Mouse (Mus musculus): Measurements from ENCODE around the gene Tsen15.
"Not testable (repeated sequence)": the region's sequence is repeated elsewhere in the genome, so short reads cannot be mapped to it uniquely, and the experiment has no call there.

Tsen15 gene

GRCm38 (mm10) chr1:152386188-152386835 is at the start of gene Tsen15:
TSS of gene Tsen15 (minus strand) at chr1:152386688.
- peak; percentile 83 to 86 for DNase-seq

- DNase-seq = no peak
These were observed 47.7 kb upstream of the Tsen15 start for GRCm38 (mm10) chr1:152434166-152434565.

DNA sequence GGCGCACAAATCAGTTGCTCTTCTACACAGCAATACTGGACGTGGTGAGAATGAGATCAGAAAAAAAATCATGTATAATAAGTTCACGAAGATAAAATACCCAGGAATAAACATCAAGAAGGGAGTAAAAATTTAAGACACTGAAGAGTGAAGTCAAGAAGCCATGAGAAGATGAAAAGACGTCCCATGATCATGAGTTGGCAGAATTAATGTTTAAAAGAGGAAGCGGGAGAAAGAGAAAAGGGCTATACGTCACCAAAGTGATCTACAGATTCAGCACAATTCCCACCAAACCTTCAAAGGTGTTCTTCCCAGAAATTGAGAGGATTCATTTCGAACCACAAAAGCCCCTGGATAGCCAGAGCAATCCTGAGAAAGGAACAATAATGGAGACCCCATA is 43.3 kb upstream of the Tsen15 start:
- DNase-seq = no peak

GRCm38 (mm10) chr1:152427912-152428581 is 41.6 kb upstream of the Tsen15 start:
- no peak for DNase-seq

- DNase-seq = no peak
These were observed 36.6 kb upstream of the Tsen15 start for GRCm38 (mm10) chr1:152423052-152423451.

DNA sequence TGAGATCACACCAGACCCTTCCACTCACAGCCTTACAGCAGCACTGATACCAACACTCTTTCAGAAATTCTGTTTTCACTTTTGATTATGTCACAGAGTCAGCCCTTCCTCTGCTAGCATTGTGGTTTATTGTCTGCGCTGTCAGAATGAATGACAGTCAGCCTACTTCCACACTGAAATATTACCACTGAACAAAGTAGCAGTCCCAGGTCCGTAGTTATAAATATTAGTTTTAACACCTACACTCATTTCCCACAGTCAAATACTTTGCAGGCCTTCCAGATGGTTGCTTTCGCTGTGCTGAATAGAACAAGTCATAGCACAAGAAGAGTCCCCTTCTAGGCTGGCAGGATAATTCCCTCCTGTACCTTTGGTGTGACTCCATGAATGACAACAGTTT is 35.8 kb upstream of the Tsen15 start:
- no peak for DNase-seq

- DNase-seq = no peak
These were observed 31.1 kb upstream of the Tsen15 start for GRCm38 (mm10) chr1:152417602-152418001.

DNA sequence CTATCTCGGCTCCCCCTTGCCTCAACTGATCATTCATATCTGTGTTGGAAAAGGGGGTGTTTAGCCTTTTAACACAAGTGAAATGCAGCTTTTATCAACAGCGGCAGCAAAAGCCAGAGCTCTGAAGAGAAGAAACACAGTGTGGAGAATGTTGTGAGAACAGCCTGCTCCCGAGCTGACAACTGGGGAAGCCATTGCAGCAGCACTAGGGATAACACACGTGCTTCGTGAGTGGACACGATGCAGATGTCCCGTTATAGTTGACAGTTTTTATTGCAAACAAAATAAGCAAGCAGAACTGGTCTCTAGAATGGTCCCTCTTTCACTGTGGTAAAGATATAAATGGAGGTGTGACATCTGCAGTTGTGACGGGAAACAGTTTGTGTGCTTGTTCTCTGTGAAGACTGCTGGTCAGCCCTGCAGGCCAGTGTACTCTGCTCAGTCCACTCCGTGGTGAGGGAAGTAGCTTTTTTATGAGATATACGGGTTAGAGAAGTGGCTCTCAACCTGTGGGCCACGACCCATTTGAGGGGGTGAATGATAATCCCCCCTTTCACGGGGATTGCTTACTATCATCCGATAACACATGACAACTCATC is 29.9 kb upstream of the Tsen15 start:
- no peak for DNase-seq

DNA sequence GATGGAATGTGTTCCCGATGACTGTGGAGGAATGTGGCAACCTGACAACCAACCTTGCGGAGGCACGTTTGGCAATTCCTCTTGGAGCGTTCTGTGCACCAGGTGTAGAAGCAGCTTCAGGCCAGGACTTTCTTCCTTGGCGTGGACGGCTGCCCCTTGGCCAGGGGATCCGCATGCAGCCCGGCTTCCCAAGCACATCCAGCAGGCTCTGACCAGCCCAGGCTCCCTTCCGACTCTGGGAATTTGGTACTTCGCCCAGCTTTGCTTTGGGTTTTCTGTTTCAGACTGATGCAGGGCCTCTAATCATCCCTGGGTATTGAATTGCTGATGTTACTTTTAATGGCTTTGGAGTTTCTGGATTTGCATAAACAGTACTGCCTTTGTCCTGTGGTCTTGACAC is 28.0 kb upstream of the Tsen15 start:
- no peak for DNase-seq

- no peak for DNase-seq
These were observed 27.5 kb upstream of the Tsen15 start for GRCm38 (mm10) chr1:152413961-152414360.

DNA sequence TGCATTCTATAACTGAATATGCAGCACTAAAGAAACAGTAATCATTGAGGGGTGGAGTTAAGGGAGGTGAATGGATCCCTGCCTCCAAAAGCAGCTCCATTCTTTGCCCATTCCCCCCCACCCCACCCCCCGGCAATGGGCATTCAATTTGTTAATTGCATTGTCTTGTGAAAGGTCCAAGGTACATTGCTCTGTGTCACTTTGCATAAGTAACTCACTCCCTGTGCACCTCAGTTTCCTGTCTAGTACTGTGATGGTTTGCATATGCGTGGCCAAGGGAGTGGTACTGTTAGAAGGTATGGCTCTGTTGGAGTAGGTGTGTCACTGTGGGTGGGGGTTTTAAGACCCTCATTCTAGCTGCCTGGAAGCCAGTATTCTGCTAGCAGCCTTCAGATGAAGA is 26.6 kb upstream of the Tsen15 start:
- DNase-seq = no peak

- DNase-seq = no peak
These were observed 24.2 kb upstream of the Tsen15 start for GRCm38 (mm10) chr1:152410657-152411056.

- no peak for DNase-seq
These were observed 22.9 kb upstream of the Tsen15 start for GRCm38 (mm10) chr1:152409356-152409755.

- DNase-seq = no peak
These were observed 20.8 kb upstream of the Tsen15 start for GRCm38 (mm10) chr1:152407021-152407946.

DNA sequence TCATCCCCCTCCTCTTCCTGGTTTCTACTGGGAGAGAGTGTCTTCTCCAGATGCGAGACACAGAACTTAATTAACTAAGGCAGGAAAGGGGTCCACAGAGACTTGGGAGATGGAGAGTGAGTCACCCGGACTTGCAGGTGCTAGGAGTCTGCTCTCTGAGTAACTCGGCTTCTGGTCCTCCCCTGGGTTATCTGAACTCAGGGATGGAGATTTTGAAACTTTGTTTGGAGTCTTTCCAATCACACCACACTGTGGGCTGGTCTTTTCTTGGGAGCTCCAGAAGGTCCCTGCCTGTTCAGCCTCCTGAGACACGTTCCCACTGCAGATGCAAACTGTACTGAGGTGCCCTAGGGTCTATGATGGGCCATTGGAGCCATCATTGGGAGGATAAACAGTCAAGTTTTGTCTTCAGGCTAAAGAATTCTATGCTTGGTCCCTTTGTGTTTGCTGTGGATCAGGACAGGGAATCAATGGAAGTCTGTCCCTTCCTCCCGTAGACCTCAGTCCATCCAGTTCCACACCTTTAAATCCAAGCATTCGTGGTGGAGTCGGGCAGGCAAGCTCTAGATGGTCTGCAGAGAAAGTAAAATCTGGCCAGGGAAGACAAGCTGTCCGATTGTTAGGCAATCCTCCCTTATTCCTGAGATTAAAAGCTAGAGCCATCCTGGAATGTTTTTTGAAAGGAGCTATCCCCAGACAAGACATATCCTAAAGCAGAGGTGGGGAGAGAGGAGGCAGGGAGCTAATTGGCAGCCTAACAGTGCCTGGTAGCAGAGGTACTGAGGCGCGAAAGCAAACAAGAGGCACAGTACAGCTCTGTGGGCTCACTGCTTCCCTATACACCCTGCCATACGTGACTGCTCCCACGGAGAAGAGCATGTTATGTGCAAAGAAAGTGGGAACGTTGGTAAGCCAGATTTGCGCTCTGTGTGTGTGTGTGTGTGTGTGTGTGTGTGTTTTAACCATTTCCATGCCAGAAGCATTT is 14.4 kb upstream of the Tsen15 start:
- DNase-seq = no peak

DNA sequence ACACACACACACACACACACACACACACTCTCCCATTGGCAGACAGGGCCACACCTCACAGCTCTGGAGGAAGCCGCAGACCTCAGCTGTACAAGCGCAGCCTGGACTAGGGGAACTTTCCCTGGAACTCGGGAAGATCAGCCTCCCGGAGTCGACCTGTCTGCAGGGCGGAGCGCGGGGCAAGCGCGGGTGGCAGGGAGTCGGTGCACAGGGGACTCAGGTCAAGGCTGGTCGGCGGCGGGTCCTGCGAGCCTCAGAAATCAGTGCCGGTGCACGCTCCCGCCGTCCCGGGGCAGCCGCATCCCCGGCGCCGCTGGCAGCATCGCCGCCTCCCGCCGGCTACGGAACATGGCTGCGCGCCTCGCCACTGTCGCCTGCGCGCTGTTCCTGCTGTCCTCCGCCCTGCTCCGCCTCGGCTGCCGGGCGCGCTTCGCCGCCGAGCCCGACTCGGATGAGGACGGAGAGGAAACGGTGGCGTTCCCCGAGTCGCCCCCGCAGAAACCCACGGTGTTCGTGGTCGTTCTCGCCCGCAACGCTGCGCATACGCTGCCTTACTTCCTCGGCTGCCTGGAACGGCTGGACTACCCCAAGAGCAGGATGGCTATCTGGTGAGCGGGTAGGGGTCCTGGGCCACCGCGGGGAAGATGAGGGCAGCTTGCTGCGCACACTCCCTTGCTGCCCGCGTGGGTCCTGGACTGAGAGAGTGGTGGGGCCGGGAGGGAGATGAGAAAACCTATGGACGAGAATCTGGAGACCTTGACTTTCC is 13.5 kb upstream of the Tsen15 start, which contains the start of gene Colgalt2:
Gene Colgalt2 (plus strand): TSS at position 41 of the 766 bp plus-strand sequence.
- peak; percentile 28 to 36 for DNase-seq

DNA sequence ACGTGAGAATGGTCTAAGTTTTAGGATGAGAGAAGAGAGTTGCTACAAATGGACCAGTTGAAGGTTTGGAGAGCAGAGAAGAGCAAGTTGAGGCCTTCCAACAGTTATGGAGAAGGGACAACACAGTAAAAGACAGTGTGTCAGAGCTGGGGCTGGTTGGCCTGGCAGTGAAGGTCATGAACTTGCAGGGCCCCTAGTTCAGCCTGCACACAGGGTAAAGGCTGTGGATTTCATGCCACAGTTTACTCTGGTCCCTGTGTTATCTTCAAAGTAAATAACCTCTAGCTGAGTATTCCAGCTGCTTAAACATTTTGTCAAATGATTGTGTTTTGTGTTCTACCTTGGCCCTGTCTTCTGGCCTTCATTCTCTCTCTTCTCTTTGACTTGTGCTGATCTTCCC is 12.2 kb upstream of the Tsen15 start:
- DNase-seq = no peak

DNA sequence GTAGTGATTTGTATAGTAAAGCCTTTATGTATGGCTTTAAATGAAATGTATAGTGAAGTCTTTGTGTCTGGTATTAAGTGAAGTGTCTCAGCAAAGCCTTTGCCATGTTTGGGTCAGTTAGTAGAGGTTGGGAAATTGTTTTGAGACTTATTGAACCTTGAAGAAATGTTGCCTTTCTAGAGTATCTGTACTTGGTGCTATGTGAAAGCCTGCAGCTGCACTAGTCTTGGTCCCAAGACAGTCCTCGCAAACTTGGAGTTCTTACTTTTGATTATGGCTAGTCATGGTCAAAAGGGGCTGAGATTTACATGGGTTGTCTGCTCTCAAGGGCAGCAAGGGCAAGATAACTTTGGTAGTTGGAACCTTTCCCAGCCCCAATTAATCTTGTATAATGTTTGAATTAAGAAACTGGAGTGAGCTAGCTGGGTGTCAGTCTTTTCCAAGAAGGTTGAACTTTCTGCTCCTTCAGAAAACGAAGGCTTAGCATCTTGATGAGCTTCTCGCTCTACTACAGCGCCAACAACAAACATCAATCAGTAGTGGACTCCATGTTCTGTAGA is 8.5 kb upstream of the Tsen15 start:
- DNase-seq = no peak

GRCm38 (mm10) chr1:152394137-152394536 is 7.6 kb upstream of the Tsen15 start:
- DNase-seq = no peak

- no peak for DNase-seq
These were observed 2.8 kb upstream of the Tsen15 start for GRCm38 (mm10) chr1:152389271-152389670.

- DNase-seq = not testable (repeated sequence)
These were observed 795 bp downstream of the Tsen15 start for GRCm38 (mm10) chr1:152385693-152386092.
